Mouse (Mus musculus) neural tube, embryonic 12.5 days (tissue): ENCODE measurements around the gene Fam83f. TPM values are rescaled to one million over a fixed set of nuclear protein-coding genes. Genes with fewer than 3 reads are reported as not detected.

Source experiments
- ATAC-seq: fragments of 200-750 bp; cut with Nextera tagmentation; 2 replicates; pipeline ENCODE4 v1.8.0; 2017; ENCODE audit warnings: low read depth, mild to moderate bottlenecking, moderate TSS enrichment, moderate library complexity; ENCODE audit not compliant: low FRiP score
- H3K27ac ChIP-seq: fragments of 300-500 bp; sonication (generic); 2 replicates; pipeline ENCODE4 v1.5.1; 2016
- H3K27me3 ChIP-seq: fragments of 300-500 bp; sonication (generic); replicated peaks from 2 replicates; pipeline ENCODE4 v1.6.1; 2016; ENCODE audit warnings: mild to moderate bottlenecking
- H3K36me3 ChIP-seq: fragments of 300-500 bp; sonication (generic); 2 replicates; pipeline ENCODE4 v1.6.1; 2016; ENCODE audit warnings: mild to moderate bottlenecking
- H3K4me1 ChIP-seq: fragments of 300-500 bp; sonication (generic); 2 replicates; pipeline ENCODE4 v1.6.1; 2016
- H3K4me2 ChIP-seq: fragments of 300-500 bp; sonication (generic); replicated peaks from 2 replicates; pipeline ENCODE4 v1.6.1; 2016; ENCODE audit warnings: mild to moderate bottlenecking
- H3K4me3 ChIP-seq: fragments of 300-500 bp; sonication (generic); 2 replicates; pipeline ENCODE4 v1.5.1; 2016
- H3K9ac ChIP-seq: fragments of 300-500 bp; sonication (generic); 2 replicates; pipeline ENCODE4 v1.6.1; 2016; ENCODE audit warnings: mild to moderate bottlenecking
- H3K9me3 ChIP-seq: fragments of 300-500 bp; sonication (generic); 2 replicates; pipeline ENCODE4 v1.6.1; 2016; ENCODE audit warnings: mild to moderate bottlenecking
- WGBS: fragments of 180-500 bp; shearing (Covaris S2); methylation state at CpG from one replicate; pipeline ENCODE4 v1.1.7; 2016; 5-methylcytosine and 5-hydroxymethylcytosine counted together
- microRNA-seq: library from miRNA; unstranded; fragments of <30 nt; microRNA quantifications from one replicate; pipeline ENCODE4, GENCODE M21; 2017
- polyA plus RNA-seq: library from polyadenylated mRNA; unstranded; fragments of >200 nt; fragmentation: Nextera tagmentation; extraction: Ambion mirVana; gene quantifications from 2 replicates; pipeline ENCODE4 v1.2.1, GENCODE M21; 2016

Fam83f gene
- polyA plus RNA-seq, 1 experiment from 2014 or later: 0.57 TPM

DNA sequence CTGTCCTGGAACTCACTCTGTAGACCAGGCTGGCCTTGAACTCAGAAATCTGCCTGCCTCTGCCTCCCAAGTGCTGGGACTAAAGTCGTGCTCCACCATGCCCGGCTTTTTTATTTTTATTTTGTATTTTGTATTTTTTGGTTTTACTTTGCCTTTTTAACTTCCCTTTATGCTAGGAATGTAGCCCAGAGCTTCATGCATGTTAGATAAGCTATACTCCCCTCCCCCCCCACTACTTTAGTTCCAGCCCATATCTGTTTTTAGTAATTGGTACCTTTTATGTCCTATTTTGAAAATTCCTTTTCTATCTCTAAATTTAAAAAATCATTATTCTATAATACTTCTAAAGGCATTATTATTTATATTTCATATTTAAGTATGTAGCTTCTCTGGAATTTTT is 66.6 kb downstream of the Fam83f start:
- H3K9ac ChIP-seq: no peak overlapping the region
- WGBS: 94% methylated on average over 2 of the region's 2 CpGs
- no peaks in the 10 kb centered on the region for H3K27me3 ChIP-seq
- H3K4me2 ChIP-seq: no peak overlapping the region
- no peak overlapping the region for H3K4me3 ChIP-seq
- no peaks in the 10 kb centered on the region for H3K9me3 ChIP-seq
- H3K4me1 ChIP-seq: no peaks in the 10 kb centered on the region
- H3K36me3 ChIP-seq: no peaks in the 10 kb centered on the region
- ATAC-seq: no peak
- H3K27ac ChIP-seq: no peak overlapping the region

GRCm38 (mm10) chr15:80739972-80740371 is 68.3 kb downstream of the Fam83f start:
- Histone ChIP-seq H3K4me3 (no peak overlapping the region), H3K9ac (no peak overlapping the region), H3K27me3 (no peaks in the 10 kb centered on the region), H3K4me1 (no peaks in the 10 kb centered on the region), H3K9me3 (no peaks in the 10 kb centered on the region), H3K36me3 (no peaks in the 10 kb centered on the region), H3K27ac (no peak overlapping the region), H3K4me2 (no peak overlapping the region)
- 100% methylated on average over 1 of the region's 1 CpGs for WGBS
- no peak for ATAC-seq

GRCm38 (mm10) chr15:80741836-80742235 is 70.2 kb downstream of the Fam83f start:
- H3K36me3 ChIP-seq: no peaks in the 10 kb centered on the region
- H3K9ac ChIP-seq: no peak overlapping the region
- no peak overlapping the region for H3K4me3 ChIP-seq
- H3K4me2 ChIP-seq: no peak overlapping the region
- no peak for ATAC-seq
- WGBS: 94% methylated on average over 1 of the region's 1 CpGs
- no peaks in the 10 kb centered on the region for H3K27me3 ChIP-seq
- H3K4me1 ChIP-seq: no peaks in the 10 kb centered on the region
- H3K9me3 ChIP-seq: no peaks in the 10 kb centered on the region
- no peak overlapping the region for H3K27ac ChIP-seq

DNA sequence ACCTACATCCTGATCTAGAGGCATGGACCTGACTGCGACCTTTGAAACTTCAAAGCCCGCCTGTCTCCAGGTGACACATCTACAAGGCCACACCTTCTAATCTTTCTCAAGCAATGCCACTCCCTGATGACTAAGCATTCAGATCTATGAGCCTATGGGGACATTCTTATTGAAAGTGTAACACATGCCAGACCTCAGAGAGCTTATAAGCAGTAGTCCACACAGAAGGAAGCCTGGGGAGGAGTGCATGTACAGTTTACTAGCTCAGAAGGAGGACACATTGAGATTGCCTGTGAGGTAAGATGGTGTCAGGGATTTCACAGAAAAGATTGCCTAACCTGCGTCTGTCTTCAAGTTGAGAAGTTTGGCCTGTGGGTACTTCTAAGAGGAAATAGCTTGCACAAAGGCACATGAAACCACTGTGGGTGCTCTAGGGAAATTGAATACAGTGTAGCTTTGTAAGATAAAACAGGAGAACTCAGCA is 71.4 kb downstream of the Fam83f start:
- no peak overlapping the region for H3K4me3 ChIP-seq
- no peak overlapping the region for H3K9ac ChIP-seq
- H3K4me1 ChIP-seq: no peaks in the 10 kb centered on the region
- WGBS: 92% methylated on average over 3 of the region's 3 CpGs
- no peak overlapping the region for H3K4me2 ChIP-seq
- no peak for ATAC-seq
- no peaks in the 10 kb centered on the region for H3K36me3 ChIP-seq
- H3K27ac ChIP-seq: no peak overlapping the region
- no peaks in the 10 kb centered on the region for H3K27me3 ChIP-seq
- no peaks in the 10 kb centered on the region for H3K9me3 ChIP-seq

DNA sequence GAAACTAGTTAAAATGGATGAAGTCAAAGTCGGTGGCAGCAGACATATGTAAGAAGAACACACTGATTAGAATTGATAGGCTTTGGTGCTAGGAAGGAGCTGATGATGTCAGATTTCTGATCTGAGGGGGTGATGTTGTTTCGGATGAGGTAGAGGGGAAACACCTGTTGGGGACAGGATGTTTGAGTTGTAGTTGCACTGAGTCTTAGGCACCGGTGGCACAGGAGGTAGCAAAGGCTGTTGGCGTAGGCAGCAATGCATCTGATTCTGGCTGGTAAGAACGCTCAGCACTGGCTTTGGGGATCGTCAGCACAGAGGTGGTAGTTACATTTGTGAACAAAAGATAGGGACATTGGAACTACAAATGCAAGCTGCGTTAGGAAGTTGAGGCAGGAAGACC is 72.0 kb downstream of the Fam83f start:
- H3K27me3 ChIP-seq: no peaks in the 10 kb centered on the region
- no peak for ATAC-seq

DNA sequence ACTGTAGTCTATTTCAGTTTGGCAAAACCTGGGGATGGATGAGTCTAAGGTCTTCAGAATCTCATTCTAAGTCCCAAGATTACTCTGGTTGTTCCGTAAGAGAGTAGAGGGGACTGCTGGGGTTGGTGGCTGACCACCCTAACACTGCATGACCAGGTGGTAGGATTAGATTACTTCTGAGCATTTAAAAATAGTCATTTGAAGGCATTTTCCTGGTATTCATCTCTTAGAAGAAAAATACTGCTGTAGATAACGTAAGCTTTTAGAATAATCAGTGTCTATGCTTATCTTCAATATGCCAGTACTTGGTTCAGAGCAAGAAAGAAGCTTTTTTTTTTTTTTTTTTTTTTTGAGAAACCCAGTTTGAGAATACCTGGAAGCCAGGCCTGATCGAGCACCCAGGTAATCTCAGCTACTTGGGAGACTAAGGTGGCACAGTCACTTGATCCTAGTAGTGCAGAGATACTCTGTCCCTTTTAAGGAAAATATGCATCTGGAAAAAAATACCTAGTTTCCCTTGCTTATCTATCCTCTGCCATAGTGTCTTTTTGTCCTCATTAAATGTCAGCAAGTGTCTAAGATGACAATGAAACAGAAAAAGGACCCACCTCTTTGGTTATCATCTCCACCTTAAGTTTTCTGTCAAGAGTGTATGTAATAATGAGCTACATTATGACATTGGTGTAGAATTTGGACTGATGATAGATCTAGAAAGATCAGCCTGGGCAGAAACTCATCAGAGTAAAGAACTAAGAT is 73.2 kb downstream of the Fam83f start:
- Histone ChIP-seq H3K4me3 (no peak overlapping the region), H3K4me1 (no peaks in the 10 kb centered on the region), H3K9me3 (no peaks in the 10 kb centered on the region), H3K36me3 (no peaks in the 10 kb centered on the region), H3K4me2 (no peak overlapping the region), H3K27me3 (no peaks in the 10 kb centered on the region), H3K27ac (no peak overlapping the region), H3K9ac (no peak overlapping the region)
- no peak for ATAC-seq
- 91% methylated on average over 3 of the region's 3 CpGs for WGBS

More for the DNA sequence above, 72.0 kb downstream of the Fam83f start:
- H3K4me1 ChIP-seq: no peaks in the 10 kb centered on the region
- H3K27ac ChIP-seq: no peak overlapping the region
- no peak overlapping the region for H3K4me2 ChIP-seq
- H3K4me3 ChIP-seq: no peak overlapping the region
- WGBS: 83% methylated on average over 7 of the region's 7 CpGs
- H3K9ac ChIP-seq: no peak overlapping the region
- no peaks in the 10 kb centered on the region for H3K9me3 ChIP-seq
- no peaks in the 10 kb centered on the region for H3K36me3 ChIP-seq

GRCm38 (mm10) chr15:80748979-80749378 is 77.3 kb downstream of the Fam83f start:
- H3K4me3 ChIP-seq: no peak overlapping the region
- no peaks in the 10 kb centered on the region for H3K4me1 ChIP-seq
- no peaks in the 10 kb centered on the region for H3K36me3 ChIP-seq
- H3K9me3 ChIP-seq: no peaks in the 10 kb centered on the region
- H3K9ac ChIP-seq: no peak overlapping the region
- H3K27me3 ChIP-seq: no peaks in the 10 kb centered on the region
- 75% methylated on average over 5 of the region's 5 CpGs for WGBS
- ATAC-seq: no peak
- no peak overlapping the region for H3K27ac ChIP-seq
- H3K4me2 ChIP-seq: no peak overlapping the region

Small RNA genes within 50 kb of the gene (microRNA-seq; reads per million reads assigned to microRNA genes)
- gene Mir6957: not detected

Other genes starting within 250 kb of the Fam83f start
- not detected in 2 replicates for gene Enthd1, start 106.7 kb upstream of the Fam83f start, polyA plus RNA-seq
- gene Grap2, start 99.3 kb upstream of the Fam83f start, polyA plus RNA-seq: 1.8 and 2.0 TPM in 2 replicates
- gene Tnrc6b, start 39.5 kb downstream of the Fam83f start, polyA plus RNA-seq: 42.9 and 49.3 TPM in 2 replicates